Mouse (Mus musculus): Measurements from ENCODE around the gene Hnmt.
"Not testable (repeated sequence)": the region's sequence is repeated elsewhere in the genome, so short reads cannot be mapped to it uniquely, and the experiment has no call there.

The Hnmt gene

DNA sequence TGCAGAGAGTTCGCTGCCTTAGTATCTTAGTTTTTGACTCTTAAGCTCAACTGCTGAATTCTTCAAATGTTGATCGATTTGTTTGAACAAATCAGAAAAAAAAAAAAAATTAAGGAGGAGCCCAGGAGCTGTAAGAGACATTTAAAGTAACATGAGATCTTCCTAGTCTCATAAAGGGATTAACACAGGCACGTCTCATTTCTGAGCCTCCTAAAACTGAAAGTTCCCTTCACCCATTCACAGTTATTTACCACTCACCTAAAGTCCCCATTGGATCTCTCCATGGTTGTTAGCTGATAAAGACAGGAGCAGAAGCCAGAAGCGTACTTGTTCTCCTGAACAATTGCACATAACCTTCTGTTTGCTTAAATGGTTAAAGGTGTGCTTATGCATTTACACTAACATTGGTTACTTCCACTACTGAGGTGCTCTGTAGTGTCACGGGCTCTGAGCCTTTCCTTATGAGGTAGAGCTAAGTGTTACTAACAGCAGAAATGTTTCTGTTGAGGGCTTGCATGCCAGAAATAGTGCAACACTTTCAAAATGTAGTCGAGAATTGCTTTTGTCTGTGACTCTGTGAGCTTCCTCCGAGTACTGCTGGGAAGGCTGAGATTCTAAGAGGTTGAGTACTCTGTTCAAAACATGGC lies at the start of gene Hnmt:
TSS of gene Hnmt (minus strand) at position 51 of the 647 bp plus-strand sequence.
- no peak for DNase-seq (ENCODE audit: low spot score in 2 of 2)

DNA sequence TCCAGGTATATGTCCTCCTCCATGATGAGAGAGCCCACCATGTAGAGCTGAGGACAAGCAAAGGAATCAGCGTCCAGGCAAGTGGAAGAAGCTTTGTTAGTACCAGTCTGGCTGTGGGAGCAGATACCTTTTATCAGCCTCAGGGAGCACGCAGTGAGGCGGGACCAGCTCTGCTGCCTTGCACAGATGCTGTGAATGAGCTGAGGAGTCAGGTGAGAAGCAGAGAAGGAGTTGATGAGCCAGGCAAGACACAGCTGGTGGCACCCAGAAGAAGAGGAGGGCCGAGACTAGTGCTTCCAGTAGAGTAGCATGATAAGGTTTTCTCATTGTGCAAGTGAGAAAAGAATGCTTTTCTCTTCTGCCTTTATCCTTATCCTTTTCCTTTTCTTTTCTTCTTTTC lies 47.3 kb upstream of the Hnmt start, which contains the start of gene Tbpl2:
TSS of gene Tbpl2 (minus strand) at position 101 of the 400 bp plus-strand sequence.
- DNase-seq (ENCODE audit: low spot score in 2 of 2) = no peak

DNA sequence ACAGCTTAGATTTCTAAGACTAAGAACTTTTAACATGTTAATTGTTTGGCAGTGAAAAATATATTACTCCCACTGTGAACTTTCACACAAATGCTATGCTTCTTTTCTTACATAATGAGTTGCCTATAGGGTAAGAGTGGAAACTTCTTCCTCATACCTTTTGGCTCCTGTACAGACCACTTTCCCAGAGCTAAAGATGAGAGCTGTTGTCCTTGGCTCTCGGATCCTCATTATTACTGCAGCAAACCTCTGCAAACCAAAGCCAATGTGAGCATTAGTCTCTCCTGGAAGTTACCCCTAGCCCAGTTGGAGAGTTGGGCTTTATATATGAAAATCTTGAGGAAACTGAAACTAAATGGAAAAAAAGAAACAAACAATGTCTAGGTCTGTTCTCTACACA lies 41.7 kb upstream of the Hnmt start:
- DNase-seq (ENCODE audit: low spot score in 2 of 2) = no peak

DNA sequence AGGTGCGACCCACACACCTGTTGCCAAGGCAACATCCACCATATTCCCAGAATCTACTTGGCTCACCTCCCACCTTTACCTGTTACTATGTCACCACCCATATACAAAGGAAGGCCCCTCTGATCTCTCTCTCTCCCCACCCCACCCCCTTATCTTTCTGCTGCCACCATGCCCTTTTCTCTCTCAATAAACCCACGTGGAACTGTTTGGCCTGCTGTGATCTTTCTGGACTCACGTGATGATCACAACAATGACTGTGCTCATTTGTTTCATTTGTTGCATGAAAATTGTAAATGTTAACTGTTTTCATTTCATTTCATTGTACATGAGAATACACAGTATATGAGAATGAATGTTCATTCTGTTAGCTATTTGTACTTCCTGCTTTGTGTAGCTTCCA lies 1.3 kb upstream of the Hnmt start:
- no peak for DNase-seq (ENCODE audit: low spot score in 2 of 2)

DNA sequence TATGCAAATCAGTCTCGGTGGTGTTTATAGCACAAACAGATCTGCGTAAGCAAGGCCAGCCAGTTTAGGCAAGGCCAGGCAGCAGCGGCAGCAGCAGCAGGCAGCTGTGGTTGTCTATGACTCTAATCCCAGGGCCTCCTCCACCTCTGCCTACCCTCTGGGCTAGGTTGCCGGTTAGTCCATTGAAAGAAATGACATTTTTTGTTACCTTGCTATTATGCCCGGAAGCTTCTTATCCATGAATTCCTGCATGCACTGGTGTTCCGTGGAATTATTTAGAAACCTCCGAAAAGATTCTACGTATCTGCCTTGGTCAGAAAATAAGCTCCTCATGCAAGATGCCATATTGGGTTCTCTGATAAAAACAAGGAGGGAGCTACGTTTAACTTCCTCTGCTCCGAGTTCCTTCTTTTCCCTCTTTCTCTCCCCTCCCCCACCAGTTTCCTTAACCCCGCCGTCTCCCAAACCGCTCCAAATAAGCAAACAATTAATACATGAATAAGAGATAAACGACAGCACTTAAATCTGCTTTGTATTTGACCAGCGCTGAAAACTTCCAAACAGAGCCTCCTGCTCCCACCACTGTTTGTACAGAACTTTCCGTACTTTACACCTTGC lies 605 bp downstream of the Hnmt start:
- peak in 1 of 2 experiments; percentile 37 for DNase-seq (ENCODE audit: low spot score in 2 of 2)

DNA sequence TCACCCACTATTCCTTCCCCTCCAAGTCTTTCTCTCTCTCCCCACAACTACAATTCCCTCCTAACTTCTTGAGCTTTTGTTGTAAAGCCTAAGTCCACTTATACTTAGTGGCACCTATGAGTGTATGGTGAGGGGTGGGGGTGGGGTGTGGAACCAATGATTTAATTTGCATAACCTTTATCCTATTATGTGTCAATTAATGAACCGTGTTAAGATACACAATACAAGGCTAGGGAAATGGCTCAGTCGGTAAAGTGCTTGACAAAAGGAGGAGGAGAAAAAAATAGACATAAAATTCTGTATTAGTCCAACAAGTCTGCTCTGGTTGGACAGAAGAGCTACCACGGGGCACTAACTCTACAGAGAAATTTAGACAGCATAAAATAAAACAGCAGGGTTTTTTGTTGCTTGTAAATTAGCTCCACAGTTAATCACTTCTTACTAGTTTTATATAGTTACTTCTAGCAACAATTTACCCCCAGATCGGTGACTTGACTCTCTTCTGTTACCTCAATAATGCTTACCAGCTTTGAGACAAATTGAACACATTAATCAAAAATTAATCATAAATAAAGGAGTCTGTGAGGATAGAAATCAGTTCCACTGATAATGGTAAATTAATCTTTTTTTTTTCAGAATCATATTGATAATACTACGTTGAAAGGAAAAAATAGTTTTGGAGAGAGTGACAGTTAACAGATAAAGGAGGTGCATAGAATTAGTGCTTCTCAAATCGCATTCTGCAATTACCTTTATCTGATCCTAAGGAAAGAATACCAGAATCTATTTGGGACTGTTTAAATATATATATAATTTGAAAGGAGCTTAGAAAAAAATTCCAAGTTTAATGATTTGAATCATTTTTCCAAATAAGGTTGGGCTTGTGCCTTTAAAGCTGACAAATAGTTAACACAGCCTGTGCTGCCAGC lies 1.4 kb downstream of the Hnmt start:
- DNase-seq (ENCODE audit: low spot score in 2 of 2) = no peak

DNA sequence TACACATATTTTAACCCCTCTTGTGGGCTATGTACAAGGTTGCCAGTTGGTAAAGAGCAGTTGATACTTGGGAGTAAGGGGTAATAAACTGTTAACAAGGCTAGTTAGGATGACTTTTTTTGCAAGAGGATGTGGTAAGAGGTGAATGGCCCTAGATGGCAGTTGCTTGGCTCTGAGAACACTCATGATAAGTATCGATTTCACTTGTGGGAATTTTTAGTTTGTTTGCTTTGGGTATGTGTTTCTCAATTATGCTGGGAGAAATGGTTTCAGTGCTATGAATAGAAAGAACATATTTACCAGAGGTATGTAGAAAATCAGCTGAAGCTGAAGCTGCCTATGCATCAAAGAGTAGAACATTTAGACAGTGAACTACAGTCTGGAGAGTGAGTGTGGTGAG lies 6.3 kb downstream of the Hnmt start:
- DNase-seq (ENCODE audit: low spot score in 2 of 2) = no peak

DNA sequence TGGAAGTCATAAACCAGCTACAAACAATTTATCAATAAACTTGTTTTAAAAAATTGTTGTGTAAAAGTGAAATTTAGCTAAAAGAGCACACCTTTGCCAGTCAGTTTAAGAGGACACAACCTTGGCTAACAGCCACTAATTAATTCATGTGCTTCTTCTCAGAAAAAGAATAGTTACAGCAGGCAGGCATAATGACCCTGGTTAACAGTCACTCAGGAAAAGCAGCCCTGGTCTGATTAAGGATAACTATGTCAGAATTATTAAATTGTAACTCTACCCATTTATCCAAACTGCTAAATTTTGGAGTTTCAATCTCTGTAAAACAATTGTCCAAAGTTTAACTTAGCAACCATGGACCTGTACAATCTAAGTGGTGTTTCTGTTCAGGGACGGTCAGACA lies 8.7 kb downstream of the Hnmt start:
- DNase-seq (ENCODE audit: low spot score in 2 of 2) = no peak

DNA sequence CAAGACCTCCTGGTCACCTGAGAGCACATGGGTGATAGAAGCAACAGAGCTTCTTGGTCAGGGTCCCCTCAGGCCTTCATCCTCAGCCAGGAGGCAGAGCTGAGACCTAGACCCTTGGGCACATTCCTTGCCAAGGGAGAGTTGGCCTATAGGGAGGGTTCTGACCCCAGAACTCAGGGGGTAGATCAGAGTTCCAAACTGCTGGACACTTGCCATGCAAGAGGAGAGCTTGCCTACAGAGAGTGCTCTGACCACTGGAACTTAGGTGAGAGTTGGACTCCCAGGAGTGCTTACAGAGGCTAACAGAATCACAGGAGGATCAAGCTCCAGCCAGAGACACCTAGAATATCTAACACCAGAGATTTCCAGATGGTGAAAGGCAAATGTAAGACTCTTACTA lies 29.8 kb downstream of the Hnmt start:
- not testable (repeated sequence) for DNase-seq (ENCODE audit: low spot score in 2 of 2)

DNA sequence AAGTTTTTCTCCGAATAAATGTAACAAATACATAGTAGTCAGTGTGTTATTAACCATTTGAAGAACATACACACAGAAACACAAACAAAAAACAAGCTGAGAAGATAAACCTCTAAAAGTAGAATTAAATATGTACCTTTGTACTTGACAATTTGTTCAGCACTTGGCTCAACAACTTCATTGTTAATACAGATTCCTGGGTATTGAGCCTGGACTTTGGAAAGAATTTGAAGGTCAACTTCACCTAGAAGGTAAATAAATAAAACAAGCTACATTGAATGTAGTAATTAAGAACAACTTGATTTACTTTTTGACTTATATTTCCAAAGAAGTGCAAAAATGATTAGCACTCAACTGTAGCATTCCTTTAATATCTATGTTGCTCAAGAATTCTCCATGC lies 30.2 kb downstream of the Hnmt start:
- DNase-seq (ENCODE audit: low spot score in 2 of 2) = no peak

DNA sequence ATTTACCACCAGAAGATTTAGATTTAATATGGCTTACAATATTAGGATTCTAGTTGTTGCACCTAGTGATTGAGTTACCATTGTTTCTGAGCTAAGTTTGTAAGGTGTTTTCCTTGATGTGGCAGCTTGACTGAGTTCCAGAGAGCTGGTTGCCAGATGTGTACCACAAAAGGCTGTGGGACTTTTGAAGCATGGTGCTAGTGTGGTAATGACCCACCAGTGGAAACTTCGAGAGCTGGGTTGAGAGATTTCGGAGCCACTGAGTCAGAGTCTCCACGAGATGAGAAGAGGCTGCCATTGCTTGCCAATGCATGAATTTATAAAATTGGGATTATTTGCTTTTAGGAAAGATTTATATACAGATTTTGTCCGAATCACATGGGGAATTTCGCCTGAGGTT lies 34.2 kb downstream of the Hnmt start:
- DNase-seq (ENCODE audit: low spot score in 2 of 2) = no peak

DNA sequence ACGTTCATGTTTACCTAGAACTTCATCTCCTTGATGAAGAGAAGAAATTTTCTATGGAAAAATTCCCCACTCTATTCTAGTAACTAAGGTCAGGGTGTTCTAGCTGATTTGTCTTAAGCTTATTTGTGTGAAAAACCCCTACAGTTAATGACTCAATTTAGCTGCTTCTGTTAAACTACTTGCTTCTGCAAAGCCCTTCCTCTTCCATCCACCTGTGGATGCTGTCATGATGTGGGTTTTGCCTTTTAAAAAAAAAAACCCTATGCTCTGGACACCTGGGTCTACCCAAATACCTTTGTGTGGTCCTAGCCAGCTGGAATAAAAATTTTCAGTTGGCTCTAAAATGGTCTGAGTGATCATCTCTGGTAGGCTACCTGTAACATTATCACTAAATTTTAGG lies 49.9 kb downstream of the Hnmt start:
- no peak for DNase-seq (ENCODE audit: low spot score in 2 of 2)

DNA sequence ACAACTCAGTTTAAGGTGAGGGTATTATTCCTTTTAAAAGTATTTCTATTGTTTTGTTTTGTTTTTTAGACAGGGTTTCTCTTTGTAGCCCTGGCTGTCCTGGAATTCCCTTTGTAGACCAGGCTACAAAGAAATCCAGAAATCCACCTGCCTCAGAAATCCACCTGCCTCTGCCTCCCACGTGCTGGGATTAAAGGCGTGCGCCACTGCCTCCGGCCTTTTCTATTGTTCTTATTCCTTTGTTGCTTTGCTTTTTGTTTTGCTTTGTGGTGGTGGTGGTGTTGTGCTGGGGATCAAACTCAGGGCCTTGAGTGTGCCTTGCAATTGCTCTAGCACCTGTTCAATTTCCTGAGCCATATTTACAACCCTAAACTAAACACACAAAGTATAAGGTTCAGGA lies 50.4 kb downstream of the Hnmt start:
- no peak for DNase-seq (ENCODE audit: low spot score in 2 of 2)

DNA sequence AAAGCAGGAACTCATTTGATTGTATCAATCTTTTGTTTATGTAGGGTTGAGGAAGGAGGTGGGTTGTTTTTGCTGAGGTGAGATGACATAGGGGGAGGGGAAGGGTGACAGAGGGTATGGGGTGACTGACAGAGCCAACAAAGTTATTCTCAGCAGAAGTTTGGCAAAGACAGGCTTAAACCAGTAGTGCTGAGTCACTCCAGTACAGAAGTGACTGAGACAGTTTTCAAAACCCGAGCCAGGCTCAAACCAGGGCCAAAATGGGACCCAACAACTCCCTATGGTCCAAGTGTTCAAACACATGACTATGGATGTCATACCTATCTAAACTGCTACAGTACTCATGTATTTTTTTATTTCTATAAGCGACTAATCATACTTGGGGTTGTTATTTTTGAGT lies 52.4 kb downstream of the Hnmt start:
- DNase-seq (ENCODE audit: low spot score in 2 of 2) = no peak

DNA sequence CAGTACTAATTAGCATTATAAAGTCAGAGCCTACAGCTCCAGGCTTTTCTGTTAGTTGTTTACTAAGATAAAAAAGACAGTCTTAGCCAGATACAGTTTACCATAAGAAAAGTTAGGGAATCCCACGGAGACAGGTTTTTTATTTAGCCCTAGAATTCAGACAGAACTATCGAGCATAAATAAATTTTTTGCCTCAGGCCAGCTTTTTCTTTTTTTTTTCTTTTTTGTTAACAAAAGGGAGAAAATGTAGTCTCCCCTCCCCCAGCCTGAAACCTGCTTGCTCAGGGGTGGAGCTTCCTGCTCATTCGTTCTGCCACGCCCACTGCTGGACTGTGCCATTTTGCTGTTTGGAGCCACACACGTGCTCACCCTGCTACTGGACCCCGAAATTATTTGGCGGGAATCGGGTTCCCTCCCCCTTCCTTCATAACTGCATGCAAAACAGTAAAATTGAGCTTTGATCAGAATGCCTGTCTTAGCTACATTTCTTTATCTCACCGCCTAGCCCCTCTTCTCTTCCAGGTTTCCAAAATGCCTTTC lies 59.1 kb downstream of the Hnmt start:
- DNase-seq (ENCODE audit: low spot score in 2 of 2) = not testable (repeated sequence)

DNA sequence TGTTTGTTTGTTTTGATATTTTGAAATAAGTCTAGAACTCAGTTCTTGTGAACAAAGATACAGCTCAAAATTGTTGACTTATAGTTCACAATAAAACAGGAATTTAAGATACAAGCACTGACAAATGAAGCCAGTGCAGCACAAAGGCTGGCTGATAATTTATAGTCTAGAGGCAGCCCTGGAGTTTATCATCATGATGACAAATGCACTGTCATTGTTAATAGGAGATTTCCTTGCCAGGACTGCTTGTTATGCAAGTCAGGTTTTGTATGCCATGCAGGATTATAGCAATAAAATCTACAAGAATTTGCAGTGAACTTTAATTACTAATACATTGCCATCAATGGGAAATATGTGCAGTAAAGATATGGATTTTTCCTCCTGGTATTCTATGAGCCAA lies 61.9 kb downstream of the Hnmt start:
- no peak for DNase-seq (ENCODE audit: low spot score in 2 of 2)

DNA sequence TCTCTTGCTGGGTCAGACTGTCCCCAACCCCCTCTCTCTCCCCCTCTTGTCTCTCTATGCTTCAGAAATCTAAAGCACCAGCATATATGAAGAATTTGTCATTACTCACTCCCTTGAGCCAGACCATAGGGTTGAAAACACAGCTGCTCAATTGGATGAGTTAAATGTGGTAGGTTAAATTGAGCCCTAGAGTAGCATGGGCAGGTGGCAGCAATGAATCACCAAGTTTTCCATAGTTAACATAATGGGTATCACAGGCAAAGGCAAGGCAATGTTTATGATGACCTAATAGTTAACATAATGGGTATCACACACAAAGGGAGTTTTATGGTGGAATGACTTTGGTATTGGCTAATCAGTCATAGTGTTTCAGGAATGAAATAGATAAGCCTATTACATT lies 65.9 kb downstream of the Hnmt start:
- no peak for DNase-seq (ENCODE audit: low spot score in 2 of 2)

DNA sequence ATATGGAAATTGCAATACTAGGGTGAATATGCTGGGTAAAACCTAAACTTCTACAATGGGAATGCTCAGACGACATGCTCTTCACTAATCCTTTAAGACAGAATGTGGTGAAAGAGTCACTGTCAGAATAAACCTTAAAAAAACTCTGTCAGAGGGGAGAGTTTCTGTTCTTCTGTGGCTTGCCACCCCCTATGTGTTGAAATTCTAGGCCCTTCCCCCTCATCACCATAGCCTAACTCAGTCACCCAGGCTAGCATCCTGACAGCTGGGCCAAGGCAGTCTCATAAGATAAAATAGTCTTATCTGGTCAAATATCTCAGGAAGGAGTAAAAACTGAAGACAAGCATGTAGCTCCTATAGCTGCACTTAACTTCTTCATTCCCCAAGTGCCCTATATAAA lies 66.3 kb downstream of the Hnmt start:
- DNase-seq (ENCODE audit: low spot score in 2 of 2) = no peak

DNA sequence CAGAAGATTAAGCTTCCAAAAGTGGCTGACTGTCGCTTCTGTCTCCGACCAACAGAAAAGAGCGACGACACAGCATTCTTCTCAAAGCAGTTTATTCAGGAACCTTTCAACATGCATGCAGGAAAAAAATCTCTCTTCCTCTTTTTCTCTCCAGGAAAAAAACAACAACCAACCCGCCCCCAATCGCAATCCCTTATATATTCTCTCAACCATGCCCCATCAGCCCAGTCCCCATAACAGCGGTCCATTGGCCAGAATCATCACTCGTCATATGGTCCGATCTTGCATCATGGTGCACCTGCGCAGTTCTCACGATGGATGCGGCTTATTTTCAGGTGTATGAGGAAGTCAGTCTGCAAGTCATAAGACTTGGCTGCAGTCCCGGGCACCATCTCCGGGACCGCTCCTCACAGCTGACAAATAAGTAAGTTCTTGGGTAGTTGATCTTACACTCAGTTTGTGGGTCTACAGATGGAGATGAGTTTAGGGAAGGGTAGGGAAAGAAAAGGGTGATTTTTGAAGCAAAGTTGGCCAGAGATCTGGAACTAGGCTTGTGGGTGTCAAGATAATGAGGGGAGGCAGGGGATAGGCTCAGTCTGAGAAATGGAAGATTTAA lies 88.4 kb downstream of the Hnmt start:
- DNase-seq (ENCODE audit: low spot score in 2 of 2) = not testable (repeated sequence)
